27 mouse cellular contexts compared by ENCODE assay signal in the genomic region with DNA sequence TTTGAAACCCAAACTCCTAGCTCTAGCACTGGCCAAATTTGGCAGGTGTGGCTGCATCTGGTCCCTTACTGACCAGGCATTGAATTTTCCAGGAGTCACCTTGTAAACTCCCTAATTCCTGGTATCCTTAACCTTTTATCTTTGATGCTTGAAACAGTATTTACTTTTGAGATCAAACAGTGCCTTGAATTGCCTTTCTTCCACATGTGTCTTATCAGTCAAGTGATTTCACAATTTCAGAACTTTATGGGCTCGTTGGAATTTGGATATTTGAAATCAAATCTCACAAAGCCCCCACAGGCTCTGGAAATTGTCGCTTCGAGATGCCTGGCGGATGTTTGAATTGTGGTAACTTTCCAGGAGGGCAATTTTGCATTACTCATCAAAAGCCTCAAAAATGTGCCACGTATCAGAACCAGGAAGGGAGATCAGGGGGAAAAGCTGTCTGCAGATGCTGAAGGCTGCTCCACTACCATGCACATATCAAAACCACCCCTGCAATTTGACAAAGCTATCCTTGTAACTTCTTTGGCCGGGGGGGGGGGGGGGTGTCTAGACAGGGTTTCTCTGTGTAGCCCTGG. TPM values are rescaled to one million over a fixed set of nuclear protein-coding genes. Genes with fewer than 3 reads are reported as not detected.
A peak's percentile ranks its signal among the peaks of the same experiment; 100 is the strongest.
DNase-seq lines count a peak whose midpoint lies in the region; ATAC-seq and TF ChIP-seq lines count a peak whose summit lies in the region.
"Had no signal": no experiment of that assay in that cellular context is flagged by ENCODE, and none has a peak within 500 bp of the region (broad histone marks: within the 10 kb centered on the region; RNA-seq: fewer than 3 reads in every experiment).

No protein-coding gene starts in this region.

- no peak for ATAC-seq in liver, postnatal 0 days
- ATAC-seq in Patski: peak; percentile 68
- ATAC-seq in forebrain, embryonic 14.5 days: no peak
- ATAC-seq: forebrain, embryonic 15.5 days; forebrain, postnatal 0 days had no signal

- H3K36me3 ChIP-seq in liver, adult 2 months (ENCODE audit: control insufficient read depth, insufficient read depth, low read length): no peaks in the 10 kb centered on the region; the same call in 1 of the 2 replicates
- H3K36me3 ChIP-seq in liver, postnatal 0 days (replicated peaks; ENCODE audit: insufficient read depth, low read length): 0 out of 2 replicates have a peak, but pooled peaks cover 3% of the 10 kb centered on the region
- no peaks in the 10 kb centered on the region for H3K36me3 ChIP-seq in C2C12 (ENCODE audit: control insufficient read depth, insufficient read depth)
- no peaks in the 10 kb centered on the region for H3K36me3 ChIP-seq in forebrain, embryonic 14.5 days (ENCODE audit: control insufficient read depth, insufficient read depth, low read length)
- H3K36me3 ChIP-seq: embryonic facial prominence, embryonic 15.5 days; forebrain, embryonic 10.5 days; forebrain, embryonic 12.5 days; forebrain, embryonic 15.5 days had no signal

- no peak for TF ChIP-seq CTCF in liver, adult 2 months (IDR thresholded peaks at IDR 0.05; ENCODE audit: low read depth, low read length)
- TF ChIP-seq CTCF in liver, postnatal 0 days (IDR thresholded peaks at IDR 0.05; ENCODE audit: low read depth): no peak
- TF ChIP-seq CTCF in C2C12 (IDR thresholded peaks at IDR 0.05; ENCODE audit: control insufficient read depth, insufficient read depth, insufficient read length) (no peak), Patski (IDR thresholded peaks at IDR 0.05) (no peak)

- H3ac ChIP-seq in C2C12 (ENCODE audit: control insufficient read depth, insufficient read length, low read depth): no peak overlapping the region

- peaks cover 38% of the 10 kb centered on the region for H3K4me1 ChIP-seq in liver, adult 2 months (ENCODE audit: control insufficient read depth, insufficient read depth, low read length)
- H3K4me1 ChIP-seq in liver, postnatal 0 days (ENCODE audit: insufficient read depth): peaks cover 22% of the 10 kb centered on the region
- no peaks in the 10 kb centered on the region for H3K4me1 ChIP-seq in forebrain, embryonic 14.5 days (ENCODE audit: control insufficient read depth, insufficient read depth, low read length)
- H3K4me1 ChIP-seq: forebrain, embryonic 12.5 days; forebrain, embryonic 15.5 days had no signal

- POLR2A ChIA-PET in Patski (lab: Charles Lee): interaction anchor here (0.6 to 0.9 kb wide), 3 partner anchors 85 to 263 kb away, joined by 3 to 5 read pairs (median 3); no protein-coding TSS in a partner anchor

- no peak overlapping the region for H3K4me3 ChIP-seq in liver, adult 2 months (ENCODE audit: insufficient read depth, low read depth, low read length)
- no peak overlapping the region for H3K4me3 ChIP-seq in liver, postnatal 0 days (ENCODE audit: low read depth, low read length)
- no peak overlapping the region for H3K4me3 ChIP-seq in C2C12 (ENCODE audit: insufficient read depth, poor library complexity, severe bottlenecking)
- no peak overlapping the region for H3K4me3 ChIP-seq in forebrain, embryonic 14.5 days (ENCODE audit: low read depth, low read length)
- H3K4me3 ChIP-seq: embryonic facial prominence, embryonic 13.5 days; embryonic facial prominence, embryonic 15.5 days; erythroblast, embryonic 14.5 days; forebrain, embryonic 10.5 days; forebrain, embryonic 12.5 days; forebrain, embryonic 15.5 days had no signal

- TF ChIP-seq EP300 in liver, postnatal 0 days (IDR thresholded peaks at IDR 0.05; ENCODE audit: low read depth): no peak

- no peak for TF ChIP-seq POLR2A in liver, adult 2 months (IDR thresholded peaks at IDR 0.05; ENCODE audit: extremely low read depth, insufficient read depth, low read length)

- WGBS in liver, adult 2 months: 17% methylated on average over 6 of the region's 6 CpGs
- 38% methylated on average over 6 of the region's 6 CpGs for WGBS in liver, postnatal 0 days (ENCODE audit: insufficient replicate concordance)
- 88% methylated on average over 6 of the region's 6 CpGs for WGBS in forebrain, embryonic 14.5 days

- peaks cover 4% of the 10 kb centered on the region for H3K79me3 ChIP-seq in C2C12 (ENCODE audit: low read depth)

- in situ Hi-C loops in Patski (cut with MboI; ENCODE audit: low pct_unique_long_range_greater_than_20kb): no loop called here

- no peaks in the 10 kb centered on the region for H3K27me3 ChIP-seq in liver, adult 2 months (ENCODE audit: control insufficient read depth, insufficient read depth, low read length)
- H3K27me3 ChIP-seq in liver, postnatal 0 days (ENCODE audit: insufficient read depth, low read length): no peaks in the 10 kb centered on the region; the same call in 1 of the 2 replicates
- H3K27me3 ChIP-seq in C2C12 (ENCODE audit: control insufficient read depth, insufficient read depth, insufficient read length) (no peaks in the 10 kb centered on the region), Patski (no peaks in the 10 kb centered on the region)
- H3K27me3 ChIP-seq in forebrain, embryonic 14.5 days (replicated peaks; ENCODE audit: control insufficient read depth, insufficient read depth, low read length): 0 out of 2 replicates have a peak, but pooled peaks cover 1% of the 10 kb centered on the region
- H3K27me3 ChIP-seq: embryonic facial prominence, embryonic 15.5 days; forebrain, embryonic 15.5 days had no signal

- no peak overlapping the region for H3K4me2 ChIP-seq in liver, postnatal 0 days (ENCODE audit: low read depth, low read length)
- H3K4me2 ChIP-seq in forebrain, embryonic 14.5 days (ENCODE audit: low read length): no peak overlapping the region
- H3K4me2 ChIP-seq: embryonic facial prominence, embryonic 13.5 days; embryonic facial prominence, embryonic 15.5 days; forebrain, embryonic 12.5 days; forebrain, embryonic 15.5 days had no signal

- no peaks in the 10 kb centered on the region for H3K9me3 ChIP-seq in liver, postnatal 0 days (ENCODE audit: low read length)
- H3K9me3 ChIP-seq in forebrain, embryonic 14.5 days (replicated peaks; ENCODE audit: control insufficient read depth, low read length): no peaks in the 10 kb centered on the region
- H3K9me3 ChIP-seq: embryonic facial prominence, embryonic 13.5 days; embryonic facial prominence, embryonic 15.5 days; forebrain, embryonic 10.5 days; forebrain, embryonic 12.5 days; forebrain, embryonic 15.5 days had no signal

- H3K79me2 ChIP-seq in liver, adult 2 months (ENCODE audit: control insufficient read depth, insufficient read depth, low read length): peaks cover 30% of the 10 kb centered on the region; the same call in 1 of the 2 replicates
- peaks cover 10% of the 10 kb centered on the region for H3K79me2 ChIP-seq in C2C12 (ENCODE audit: control insufficient read depth, insufficient read depth)

- H3K27ac ChIP-seq in liver, adult 2 months (replicated peaks; ENCODE audit: insufficient read depth, low read depth, low read length): peak overlapping the region; percentile 49
- no peak overlapping the region for H3K27ac ChIP-seq in liver, postnatal 0 days (ENCODE audit: low read depth)
- no peak overlapping the region for H3K27ac ChIP-seq in forebrain, embryonic 14.5 days (ENCODE audit: low read depth, low read length)
- H3K27ac ChIP-seq: embryonic facial prominence, embryonic 13.5 days; embryonic facial prominence, embryonic 15.5 days; forebrain, embryonic 10.5 days; forebrain, embryonic 12.5 days; forebrain, embryonic 15.5 days had no signal

- H3K9ac ChIP-seq in liver, adult 2 months (ENCODE audit: low read depth, low read length): no peak overlapping the region
- H3K9ac ChIP-seq in liver, postnatal 0 days (replicated peaks): no peak overlapping the region
- H3K9ac ChIP-seq in forebrain, embryonic 14.5 days (ENCODE audit: low read length): no peak overlapping the region
- H3K9ac ChIP-seq: embryonic facial prominence, embryonic 13.5 days; embryonic facial prominence, embryonic 15.5 days; forebrain, embryonic 12.5 days; forebrain, embryonic 15.5 days; forebrain, postnatal 0 days had no signal

- CTCF ChIA-PET in Patski (lab: Charles Lee): interaction anchor here (1.1 kb wide), 1 partner anchor 91 kb away, joined by 3 read pairs; no protein-coding TSS in a partner anchor

- DNase-seq in liver, adult 2 months (ENCODE audit: extremely low read depth, low read depth, low spot score): peak; percentile 84
- no peak for DNase-seq in liver, postnatal 0 days
- DNase-seq in 3T3-L1 (ENCODE audit: low read depth, low spot score): peak; percentile 82
- no peak for DNase-seq in Patski (ENCODE audit: low read depth, low spot score)
- no peak for DNase-seq in forebrain, embryonic 14.5 days (ENCODE audit: low spot score)
- no peak for DNase-seq in right cerebral cortex, postnatal 25 days
- DNase-seq in thymus, postnatal 0 days (ENCODE audit: low spot score): no peak
- DNase-seq: adrenal gland, adult 2 months; adrenal gland, postnatal 10 days; adrenal gland, postnatal 25 days; B cell, adult 2 months; cerebellum, adult 11 months; cerebellum, adult 18-20 months; cerebellum, adult 8-10 months; cerebellum, adult 9-11 months; cerebellum, postnatal 14 days; cerebellum, postnatal 36 days; embryo, embryonic 11 days; forebrain, postnatal 0 days had no signal

TF ChIP-seq in C2C12, 6 proteins besides CTCF, POLR2A, EP300 and RAD21:
- TF ChIP-seq MAX (IDR thresholded peaks at IDR 0.05) (peak; percentile 25), CEBPB (IDR thresholded peaks at IDR 0.05; ENCODE audit: low read depth) (peak; percentile 96), MYOG (IDR thresholded peaks at IDR 0.05; ENCODE audit: control insufficient read depth, extremely low read depth, insufficient read length) (no peak), USF1 (IDR thresholded peaks at IDR 0.05; ENCODE audit: low read depth) (no peak), FOSL1 (IDR thresholded peaks at IDR 0.05; ENCODE audit: insufficient read depth, low read length, poor library complexity, severe bottlenecking) (peak; percentile 66), MYOD1 (IDR thresholded peaks at IDR 0.05; ENCODE audit: control insufficient read depth, insufficient read length, low read depth) (peak; percentile 17)

RNA-seq across cellular contexts. Expression of a gene that starts 45.7 kb away (rescaled TPM):
- 386 and 431 TPM in 2 replicates for total RNA-seq in liver, adult 2 months (2014; rRNA removed)
- 134 and 159 TPM in 2 replicates for polyA plus RNA-seq in liver, adult 2 months (2012; rRNA removed)
- polyA plus RNA-seq in liver, postnatal 0 days (2015; fragmentation: Nextera tagmentation; extraction: Ambion mirVana): 49.1 and 51.4 TPM in 2 replicates
- polyA plus RNA-seq in C2C12 (2012; fragmentation: generic; extraction: Trizol) (15.2 TPM), Patski (2021) (47.1 TPM)
- polyA plus RNA-seq in forebrain, embryonic 14.5 days (2014; fragmentation: Nextera tagmentation; extraction: Ambion mirVana): 8.5 and 10.7 TPM in 2 replicates
- 23.0 and 29.9 TPM in 2 replicates for polyA plus RNA-seq in thymus, postnatal 0 days (2015; fragmentation: Nextera tagmentation; extraction: Ambion mirVana)
- total RNA-seq: MEL had no signal
- polyA plus RNA-seq: erythroblast, embryonic 14.5 days had no signal

Comparison
In these comparisons a context has a peak if more than half of its experiments do, and no peak if none do; other contexts are left out.
1. DNase-seq: peak in liver, adult 2 months (single experiment) and 3T3-L1 (single experiment); none in liver, postnatal 0 days (single experiment), Patski (single experiment), forebrain, embryonic 14.5 days (single experiment), right cerebral cortex, postnatal 25 days (single experiment) and thymus, postnatal 0 days (single experiment).